Mouse (Mus musculus): ENCODE data around the gene Cd276. TPM values are rescaled to one million over a fixed set of nuclear protein-coding genes. Genes with fewer than 3 reads are reported as not detected.

The Cd276 gene
- 28.9 and 30.9 TPM in 2 replicates for polyA plus RNA-seq (2015; fragmentation: Nextera tagmentation; extraction: Ambion mirVana)

GRCm38 (mm10) chr9:58554908-58555684, at the start of gene Cd276:
Gene Cd276 (minus strand): TSS chr9:58555437.
- Histone ChIP-seq H3K27me3 (ENCODE audit: control insufficient read depth, insufficient read depth, low read depth, low read length) (no peaks in the 10 kb centered on the region), H3K9ac (ENCODE audit: low read depth, low read length) (peak within 1 kb of the TSS; percentile 97), H3K4me2 (ENCODE audit: low read length) (peak within 1 kb of the TSS; percentile 77), H3K36me3 (ENCODE audit: control insufficient read depth, insufficient read depth, low read length) (no peaks in the 10 kb centered on the region), H3K4me3 (ENCODE audit: low read depth, low read length) (peak within 1 kb of the TSS; percentile 80), H3K4me1 (ENCODE audit: control insufficient read depth, insufficient read depth, low read length) (peaks cover 19% of the 10 kb centered on the region), H3K27ac (ENCODE audit: low read length) (peak within 1 kb of the TSS; percentile 98), H3K9me3 (replicated peaks; ENCODE audit: control insufficient read depth, low read length, poor library complexity, severe bottlenecking) (no peaks in the 10 kb centered on the region)
- WGBS, result under 1% methylated on average over 47 of the region's 68 CpGs
- ATAC-seq, result peak; percentile 80

DNA sequence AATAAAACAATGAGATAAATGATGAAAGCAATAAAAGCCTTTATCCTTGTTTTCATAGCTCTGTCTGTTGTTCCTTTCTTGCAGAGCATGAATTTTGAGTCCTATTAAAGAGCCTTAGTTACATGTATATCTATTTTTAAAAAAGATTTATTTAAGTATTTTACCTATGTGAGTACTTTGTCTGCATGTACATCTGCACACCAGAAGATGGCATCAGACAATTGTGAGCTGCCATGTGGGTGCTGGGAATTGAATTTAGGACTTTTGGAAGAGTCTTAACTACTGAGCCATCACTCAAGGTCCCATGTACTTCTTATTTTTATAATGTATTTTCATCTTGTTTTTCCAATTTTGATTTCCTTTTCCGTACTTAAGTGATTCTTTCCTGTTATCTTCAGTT, 40.1 kb upstream of the Cd276 start:
- H3K9me3 ChIP-seq (replicated peaks; ENCODE audit: control insufficient read depth, low read length, poor library complexity, severe bottlenecking), result no peaks in the 10 kb centered on the region
- H3K4me3 ChIP-seq (ENCODE audit: low read depth, low read length), result no peak overlapping the region
- H3K27me3 ChIP-seq (ENCODE audit: control insufficient read depth, insufficient read depth, low read depth, low read length), result no peaks in the 10 kb centered on the region
- no peaks in the 10 kb centered on the region for H3K36me3 ChIP-seq (ENCODE audit: control insufficient read depth, insufficient read depth, low read length)
- H3K27ac ChIP-seq (ENCODE audit: low read length), result no peak overlapping the region
- H3K4me1 ChIP-seq (ENCODE audit: control insufficient read depth, insufficient read depth, low read length), result 0 out of 2 replicates have a peak, but pooled peaks cover 2% of the 10 kb centered on the region
- no peak overlapping the region for H3K4me2 ChIP-seq (ENCODE audit: low read length)
- no peak for ATAC-seq
- no peak overlapping the region for H3K9ac ChIP-seq (ENCODE audit: low read depth, low read length)
- WGBS, result 94% methylated on average over 1 of the region's 1 CpGs

- 91% methylated on average over 4 of the region's 4 CpGs for WGBS
- Histone ChIP-seq H3K9ac (ENCODE audit: low read depth, low read length) (no peak overlapping the region), H3K4me1 (ENCODE audit: control insufficient read depth, insufficient read depth, low read length) (peaks cover 9% of the 10 kb centered on the region), H3K27ac (ENCODE audit: low read length) (no peak overlapping the region), H3K4me3 (ENCODE audit: low read depth, low read length) (no peak overlapping the region), H3K9me3 (replicated peaks; ENCODE audit: control insufficient read depth, low read length, poor library complexity, severe bottlenecking) (no peaks in the 10 kb centered on the region), H3K27me3 (ENCODE audit: control insufficient read depth, insufficient read depth, low read depth, low read length) (no peaks in the 10 kb centered on the region), H3K4me2 (ENCODE audit: low read length) (no peak overlapping the region), H3K36me3 (ENCODE audit: control insufficient read depth, insufficient read depth, low read length) (no peaks in the 10 kb centered on the region)
- ATAC-seq, result no peak
Measured at GRCm38 (mm10) chr9:58588657-58589056, 33.4 kb upstream of the Cd276 start.

- no peak overlapping the region for H3K4me3 ChIP-seq (ENCODE audit: low read depth, low read length)
- 67% methylated on average over 1 of the region's 1 CpGs for WGBS
Measured at GRCm38 (mm10) chr9:58584323-58584722, 29.1 kb upstream of the Cd276 start.

GRCm38 (mm10) chr9:58583267-58583641, 28.0 kb upstream of the Cd276 start:
- peak overlapping the region; percentile 97 for H3K27ac ChIP-seq (ENCODE audit: low read length)
- no peaks in the 10 kb centered on the region for H3K36me3 ChIP-seq (ENCODE audit: control insufficient read depth, insufficient read depth, low read length)
- H3K4me1 ChIP-seq (ENCODE audit: control insufficient read depth, insufficient read depth, low read length), result peaks cover 16% of the 10 kb centered on the region
- 0 out of 2 replicates have a peak, but pooled peaks cover 2% of the 10 kb centered on the region for H3K9me3 ChIP-seq (replicated peaks; ENCODE audit: control insufficient read depth, low read length, poor library complexity, severe bottlenecking)
- peak overlapping the region; percentile 87 for H3K4me2 ChIP-seq (ENCODE audit: low read length)
- no peak for ATAC-seq
- H3K9ac ChIP-seq (ENCODE audit: low read depth, low read length), result peak overlapping the region; percentile 98
- H3K27me3 ChIP-seq (ENCODE audit: control insufficient read depth, insufficient read depth, low read depth, low read length), result no peaks in the 10 kb centered on the region
- peak overlapping the region; percentile 75 for H3K4me3 ChIP-seq (ENCODE audit: low read depth, low read length)
- WGBS, result 2% methylated on average over 8 of the region's 8 CpGs

More at GRCm38 (mm10) chr9:58584323-58584722, 29.1 kb upstream of the Cd276 start:
- H3K4me1 ChIP-seq (ENCODE audit: control insufficient read depth, insufficient read depth, low read length), result peaks cover 16% of the 10 kb centered on the region
- H3K36me3 ChIP-seq (ENCODE audit: control insufficient read depth, insufficient read depth, low read length), result no peaks in the 10 kb centered on the region
- H3K27me3 ChIP-seq (ENCODE audit: control insufficient read depth, insufficient read depth, low read depth, low read length), result no peaks in the 10 kb centered on the region
- no peak overlapping the region for H3K27ac ChIP-seq (ENCODE audit: low read length)
- no peak overlapping the region for H3K4me2 ChIP-seq (ENCODE audit: low read length)
- H3K9me3 ChIP-seq (replicated peaks; ENCODE audit: control insufficient read depth, low read length, poor library complexity, severe bottlenecking), result no peaks in the 10 kb centered on the region
- no peak for ATAC-seq
- no peak overlapping the region for H3K9ac ChIP-seq (ENCODE audit: low read depth, low read length)

GRCm38 (mm10) chr9:58582581-58583266, 27.5 kb upstream of the Cd276 start:
- H3K9ac ChIP-seq (ENCODE audit: low read depth, low read length), result peak overlapping the region; percentile 98
- peaks cover 16% of the 10 kb centered on the region for H3K4me1 ChIP-seq (ENCODE audit: control insufficient read depth, insufficient read depth, low read length)
- peak; percentile 78 for ATAC-seq
- 0% methylated on average over 42 of the region's 42 CpGs for WGBS
- 0 out of 2 replicates have a peak, but pooled peaks cover 2% of the 10 kb centered on the region for H3K9me3 ChIP-seq (replicated peaks; ENCODE audit: control insufficient read depth, low read length, poor library complexity, severe bottlenecking)
- H3K27ac ChIP-seq (ENCODE audit: low read length), result peak overlapping the region; percentile 97
- peak overlapping the region; percentile 75 for H3K4me3 ChIP-seq (ENCODE audit: low read depth, low read length)
- H3K36me3 ChIP-seq (ENCODE audit: control insufficient read depth, insufficient read depth, low read length), result no peaks in the 10 kb centered on the region
- no peaks in the 10 kb centered on the region for H3K27me3 ChIP-seq (ENCODE audit: control insufficient read depth, insufficient read depth, low read depth, low read length)
- H3K4me2 ChIP-seq (ENCODE audit: low read length), result peak overlapping the region; percentile 87

- Histone ChIP-seq H3K9me3 (replicated peaks; ENCODE audit: control insufficient read depth, low read length, poor library complexity, severe bottlenecking) (0 out of 2 replicates have a peak, but pooled peaks cover 2% of the 10 kb centered on the region), H3K27ac (ENCODE audit: low read length) (peak within 1 kb of the TSS; percentile 97), H3K9ac (ENCODE audit: low read depth, low read length) (peak within 1 kb of the TSS; percentile 98), H3K36me3 (ENCODE audit: control insufficient read depth, insufficient read depth, low read length) (no peaks in the 10 kb centered on the region), H3K4me3 (ENCODE audit: low read depth, low read length) (peak within 1 kb of the TSS; percentile 75), H3K27me3 (ENCODE audit: control insufficient read depth, insufficient read depth, low read depth, low read length) (no peaks in the 10 kb centered on the region), H3K4me2 (ENCODE audit: low read length) (peak within 1 kb of the TSS; percentile 87), H3K4me1 (ENCODE audit: control insufficient read depth, insufficient read depth, low read length) (peaks cover 16% of the 10 kb centered on the region)
- peak; percentile 99 for ATAC-seq
- WGBS, result 2% methylated on average over 32 of the region's 56 CpGs
Measured at GRCm38 (mm10) chr9:58581958-58582540, 26.8 kb upstream of the Cd276 start, which contains the start of gene Nptn. Gene Nptn (plus strand): TSS chr9:58582240.

DNA sequence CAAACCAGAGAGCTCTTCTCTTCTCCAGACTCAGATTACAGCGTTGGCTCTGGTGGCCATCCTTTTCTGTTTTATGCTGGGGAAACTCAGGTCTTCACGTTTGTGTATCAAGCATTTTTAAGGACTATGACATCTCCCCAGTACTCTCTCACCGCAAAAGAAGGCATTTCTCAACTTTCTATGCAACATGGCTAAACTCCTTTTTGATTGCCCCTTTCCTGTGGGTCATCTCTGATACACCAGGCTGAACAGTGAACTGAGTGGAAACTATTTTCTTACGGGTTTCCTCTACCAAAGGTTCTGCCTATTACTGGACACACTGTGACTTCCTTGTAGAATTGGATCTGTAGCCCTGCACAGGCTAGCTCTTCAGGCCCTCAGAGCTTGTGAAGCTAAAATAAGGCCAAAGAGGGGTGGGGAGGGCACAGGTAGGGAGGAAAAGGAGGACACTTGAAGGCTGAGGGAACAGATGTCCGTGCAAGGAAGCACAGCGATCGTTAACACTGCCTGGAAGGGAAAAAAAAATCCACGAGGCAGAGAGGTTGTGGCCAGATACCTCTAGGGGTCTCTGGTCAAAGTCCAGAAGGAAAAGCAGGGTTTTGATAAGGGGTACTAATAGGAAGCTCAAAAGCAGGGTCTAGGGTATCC, 26.2 kb upstream of the Cd276 start:
- no peaks in the 10 kb centered on the region for H3K36me3 ChIP-seq (ENCODE audit: control insufficient read depth, insufficient read depth, low read length)
- no peak for ATAC-seq
- H3K4me2 ChIP-seq (ENCODE audit: low read length), result peak overlapping the region; percentile 58
- 0 out of 2 replicates have a peak, but pooled peaks cover 2% of the 10 kb centered on the region for H3K9me3 ChIP-seq (replicated peaks; ENCODE audit: control insufficient read depth, low read length, poor library complexity, severe bottlenecking)
- H3K4me3 ChIP-seq (ENCODE audit: low read depth, low read length), result peak overlapping the region; percentile 75
- H3K4me1 ChIP-seq (ENCODE audit: control insufficient read depth, insufficient read depth, low read length), result peaks cover 16% of the 10 kb centered on the region
- no peaks in the 10 kb centered on the region for H3K27me3 ChIP-seq (ENCODE audit: control insufficient read depth, insufficient read depth, low read depth, low read length)
- peak overlapping the region; percentile 80 for H3K27ac ChIP-seq (ENCODE audit: low read length)
- H3K9ac ChIP-seq (ENCODE audit: low read depth, low read length), result peak overlapping the region; percentile 59
- WGBS, result 30% methylated on average over 8 of the region's 8 CpGs
